8 mouse cellular contexts compared by ENCODE assay signal in genomic region chr2:72701081-72701480, GRCm38 (mm10).
"Had no signal": no experiment of that assay in that cellular context is flagged by ENCODE, and none has a peak within 500 bp of the region (broad histone marks: within the 10 kb centered on the region; RNA-seq: fewer than 3 reads in every experiment).

No protein-coding gene starts in this region.

- H3K36me3 ChIP-seq: limb, embryonic 13.5 days had no signal

- DNase-seq: kidney, postnatal 36 days; lung, adult 18-20 months; midbrain, embryonic 14.5 days; right cerebral cortex, postnatal 14 days; thymus, postnatal 4 days had no signal

- H3K4me2 ChIP-seq: limb, embryonic 13.5 days had no signal

- H3K27ac ChIP-seq: kidney, postnatal 0 days; limb, embryonic 13.5 days; liver, embryonic 14.5 days had no signal

- H3K9me3 ChIP-seq: limb, embryonic 13.5 days had no signal

- H3K4me3 ChIP-seq: limb, embryonic 13.5 days had no signal

- H3K27me3 ChIP-seq: limb, embryonic 13.5 days had no signal

- H3K9ac ChIP-seq: limb, embryonic 13.5 days; liver, embryonic 14.5 days had no signal
